In genomic region chr7:44812651-44813325, GRCm38 (mm10) we compare ENCODE assay signal across 15 mouse cellular contexts. TPM values are rescaled to one million over a fixed set of nuclear protein-coding genes. Genes with fewer than 3 reads are reported as not detected.
DNase-seq lines count a peak whose midpoint lies in the region; ATAC-seq and TF ChIP-seq lines count a peak whose summit lies in the region.
"Had no signal": no experiment of that assay in that cellular context is flagged by ENCODE, and none has a peak within 500 bp of the region (broad histone marks: within the 10 kb centered on the region; RNA-seq: fewer than 3 reads in every experiment).

No protein-coding gene starts in this region.

- no peak overlapping the region for H3K27ac ChIP-seq in intestine, embryonic 14.5 days (ENCODE audit: low read depth)
- H3K27ac ChIP-seq in intestine, postnatal 0 days (ENCODE audit: low read depth, low read length): no peak overlapping the region
- H3K27ac ChIP-seq in stomach, postnatal 0 days (replicated peaks): no peak overlapping the region
- H3K27ac ChIP-seq: embryonic facial prominence, embryonic 15.5 days; forebrain, embryonic 12.5 days; kidney, embryonic 15.5 days had no signal

- H3K36me3 ChIP-seq in intestine, embryonic 14.5 days (ENCODE audit: control insufficient read depth, insufficient read depth, low read length): peaks cover 14% of the 10 kb centered on the region; the same call in 1 of the 2 replicates
- H3K36me3 ChIP-seq in intestine, postnatal 0 days (ENCODE audit: control insufficient read depth, insufficient read depth): peaks cover 32% of the 10 kb centered on the region
- H3K36me3 ChIP-seq in stomach, postnatal 0 days (ENCODE audit: control insufficient read depth, insufficient read depth, low read length): no peaks in the 10 kb centered on the region

- no peak overlapping the region for H3K4me3 ChIP-seq in intestine, embryonic 14.5 days (ENCODE audit: low read depth, low read length)
- H3K4me3 ChIP-seq in intestine, postnatal 0 days (ENCODE audit: low read depth, low read length): no peak overlapping the region
- no peak overlapping the region for H3K4me3 ChIP-seq in stomach, postnatal 0 days (ENCODE audit: low read depth, low read length)
- H3K4me3 ChIP-seq: embryonic facial prominence, embryonic 15.5 days; forebrain, embryonic 12.5 days; kidney, embryonic 15.5 days had no signal

- H3K4me1 ChIP-seq in intestine, embryonic 14.5 days (replicated peaks; ENCODE audit: control insufficient read depth, insufficient read depth, low read length): peaks cover 9% of the 10 kb centered on the region
- peaks cover 6% of the 10 kb centered on the region for H3K4me1 ChIP-seq in intestine, postnatal 0 days (replicated peaks; ENCODE audit: control insufficient read depth, insufficient read depth, low read length)
- H3K4me1 ChIP-seq in stomach, postnatal 0 days (replicated peaks; ENCODE audit: control insufficient read depth, insufficient read depth): peaks cover 11% of the 10 kb centered on the region

- 93% methylated on average over 20 of the region's 20 CpGs for WGBS in intestine, embryonic 14.5 days
- 89% methylated on average over 20 of the region's 20 CpGs for WGBS in intestine, postnatal 0 days
- WGBS in stomach, postnatal 0 days: 92% methylated on average over 20 of the region's 20 CpGs

- no peak overlapping the region for H3K9ac ChIP-seq in intestine, embryonic 14.5 days (ENCODE audit: low read length)
- no peak overlapping the region for H3K9ac ChIP-seq in intestine, postnatal 0 days (ENCODE audit: low read depth, low read length)
- H3K9ac ChIP-seq in stomach, postnatal 0 days (ENCODE audit: low read length): no peak overlapping the region
- H3K9ac ChIP-seq: embryonic facial prominence, embryonic 15.5 days; forebrain, embryonic 12.5 days; kidney, embryonic 15.5 days; lung, embryonic 14.5 days had no signal

- H3K9me3 ChIP-seq in intestine, embryonic 14.5 days (ENCODE audit: control insufficient read depth, low read length): no peaks in the 10 kb centered on the region
- H3K9me3 ChIP-seq in intestine, postnatal 0 days (ENCODE audit: control insufficient read depth): no peaks in the 10 kb centered on the region
- no peaks in the 10 kb centered on the region for H3K9me3 ChIP-seq in stomach, postnatal 0 days (ENCODE audit: control insufficient read depth, low read length)
- H3K9me3 ChIP-seq: embryonic facial prominence, embryonic 15.5 days; forebrain, embryonic 12.5 days; kidney, embryonic 15.5 days had no signal

- no peak for ATAC-seq in cerebellum, adult (ENCODE audit: insufficient number of reproducible peaks, low FRiP score, low TSS enrichment)
- no peak for ATAC-seq in intestine, embryonic 14.5 days (replicated peaks; ENCODE audit: low FRiP score, low TSS enrichment, low read depth)
- ATAC-seq in intestine, postnatal 0 days: no peak
- ATAC-seq in stomach, postnatal 0 days (ENCODE audit: low FRiP score, low TSS enrichment): no peak

- no peak for TF ChIP-seq EP300 in stomach, postnatal 0 days (optimal IDR thresholded peaks at IDR 0.05)

- DNase-seq in cerebellum, adult 9-11 months: peak; percentile 28
- DNase-seq in intestine, embryonic 14.5 days (ENCODE audit: low spot score): peak; percentile 39
- peak; percentile 10 to 60 for DNase-seq in spleen, postnatal 4 days (ENCODE audit: low spot score in 2 of 2)
- no peak for DNase-seq in spleen, adult 12 weeks (ENCODE audit: low spot score)
- peak; percentile 17 for DNase-seq in stomach, postnatal 0 days (ENCODE audit: low spot score)
- DNase-seq in lung, postnatal 14 days: no peak
- DNase-seq: cerebellum, adult 11 months; heart, adult 18-20 months; lung, embryonic 14.5 days; right cerebral cortex, adult 18-20 months had no signal

- TF ChIP-seq CTCF in intestine, postnatal 0 days (IDR thresholded peaks at IDR 0.05; ENCODE audit: low read depth): no peak
- no peak for TF ChIP-seq CTCF in stomach, postnatal 0 days (IDR thresholded peaks at IDR 0.05; ENCODE audit: low read depth)

- H3K27me3 ChIP-seq in intestine, embryonic 14.5 days (replicated peaks; ENCODE audit: control insufficient read depth, insufficient read depth, low read length): no peaks in the 10 kb centered on the region
- H3K27me3 ChIP-seq in intestine, postnatal 0 days (replicated peaks; ENCODE audit: control insufficient read depth, insufficient read depth, low read length): no peaks in the 10 kb centered on the region
- H3K27me3 ChIP-seq in stomach, postnatal 0 days (ENCODE audit: control insufficient read depth, insufficient read depth, low read length): no peaks in the 10 kb centered on the region
- H3K27me3 ChIP-seq: embryonic facial prominence, embryonic 15.5 days; forebrain, embryonic 12.5 days; kidney, embryonic 15.5 days had no signal

- H3K4me2 ChIP-seq in intestine, embryonic 14.5 days (ENCODE audit: low read length): no peak overlapping the region
- no peak overlapping the region for H3K4me2 ChIP-seq in intestine, postnatal 0 days (replicated peaks; ENCODE audit: low read depth)
- H3K4me2 ChIP-seq in stomach, postnatal 0 days (replicated peaks; ENCODE audit: low read depth): no peak overlapping the region
- H3K4me2 ChIP-seq: embryonic facial prominence, embryonic 15.5 days; forebrain, embryonic 12.5 days; kidney, embryonic 15.5 days; lung, embryonic 14.5 days had no signal

RNA-seq across cellular contexts. Expression of gene Nup62, which starts 3.1 kb away (rescaled TPM):
- 65.8 and 68.8 TPM in 2 replicates for polyA plus RNA-seq in intestine, embryonic 14.5 days (2014; fragmentation: Nextera tagmentation; extraction: Ambion mirVana)
- polyA plus RNA-seq in intestine, postnatal 0 days (2015; fragmentation: Nextera tagmentation; extraction: Ambion mirVana): 28.0 and 28.1 TPM in 2 replicates
- polyA plus RNA-seq in stomach, postnatal 0 days (2015; fragmentation: Nextera tagmentation; extraction: Ambion mirVana): 33.4 and 34.9 TPM in 2 replicates

RNA-seq across cellular contexts. Expression of gene Il4i1, which starts 3.4 kb away (rescaled TPM):
- polyA plus RNA-seq in intestine, embryonic 14.5 days (2014; fragmentation: Nextera tagmentation; extraction: Ambion mirVana): 2.0 TPM in 2 replicates
- polyA plus RNA-seq in intestine, postnatal 0 days (2015; fragmentation: Nextera tagmentation; extraction: Ambion mirVana): 0.82 and 0.89 TPM in 2 replicates
- polyA plus RNA-seq in stomach, postnatal 0 days (2015; fragmentation: Nextera tagmentation; extraction: Ambion mirVana): 0.69 and 0.75 TPM in 2 replicates

RNA-seq across cellular contexts. Expression of gene Atf5, which starts 3.7 kb away (rescaled TPM):
- 2.4 and 3.0 TPM in 2 replicates for polyA plus RNA-seq in intestine, embryonic 14.5 days (2014; fragmentation: Nextera tagmentation; extraction: Ambion mirVana)
- 6.5 and 6.6 TPM in 2 replicates for polyA plus RNA-seq in intestine, postnatal 0 days (2015; fragmentation: Nextera tagmentation; extraction: Ambion mirVana)
- 7.3 and 7.7 TPM in 2 replicates for polyA plus RNA-seq in stomach, postnatal 0 days (2015; fragmentation: Nextera tagmentation; extraction: Ambion mirVana)

RNA-seq across cellular contexts. Expression of gene Akt1s1, which starts 36.0 kb away (rescaled TPM):
- polyA plus RNA-seq in intestine, embryonic 14.5 days (2014; fragmentation: Nextera tagmentation; extraction: Ambion mirVana): 63.7 and 68.0 TPM in 2 replicates
- 71.6 and 76.5 TPM in 2 replicates for polyA plus RNA-seq in intestine, postnatal 0 days (2015; fragmentation: Nextera tagmentation; extraction: Ambion mirVana)
- 70.8 and 75.2 TPM in 2 replicates for polyA plus RNA-seq in stomach, postnatal 0 days (2015; fragmentation: Nextera tagmentation; extraction: Ambion mirVana)

RNA-seq across cellular contexts. Expression of gene Tbc1d17, which starts 36.1 kb away (rescaled TPM):
- polyA plus RNA-seq in intestine, embryonic 14.5 days (2014; fragmentation: Nextera tagmentation; extraction: Ambion mirVana): 72.4 and 74.8 TPM in 2 replicates
- polyA plus RNA-seq in intestine, postnatal 0 days (2015; fragmentation: Nextera tagmentation; extraction: Ambion mirVana): 47.4 and 48.5 TPM in 2 replicates
- 45.4 and 48.0 TPM in 2 replicates for polyA plus RNA-seq in stomach, postnatal 0 days (2015; fragmentation: Nextera tagmentation; extraction: Ambion mirVana)

Comparison
In these comparisons a context has a peak if more than half of its experiments do, and no peak if none do; other contexts are left out.
1. DNase-seq: peak in cerebellum, adult 9-11 months (single experiment), intestine, embryonic 14.5 days (single experiment), spleen, postnatal 4 days (2 of 2) and stomach, postnatal 0 days (single experiment); none in spleen, adult 12 weeks (single experiment) and lung, postnatal 14 days (single experiment).